Mouse (Mus musculus) mouse trophoblast stem cell (cell line): Measurements from ENCODE around the gene Hes6.

Experiments used
- in situ Hi-C, 2 experiments: fragments of 300-500 bp; cut with MseI, MboI; formaldehyde crosslinking; loops; 2 replicates in 1 of 2; 3 replicates in 1 of 2; pipeline ENCODE4 v1.15.1; 2025

Gene Hes6

GRCm38 (mm10) chr1:91441855-91442254, 28.0 kb upstream of the Hes6 start:
- in situ Hi-C loops, result no loop called here

DNA sequence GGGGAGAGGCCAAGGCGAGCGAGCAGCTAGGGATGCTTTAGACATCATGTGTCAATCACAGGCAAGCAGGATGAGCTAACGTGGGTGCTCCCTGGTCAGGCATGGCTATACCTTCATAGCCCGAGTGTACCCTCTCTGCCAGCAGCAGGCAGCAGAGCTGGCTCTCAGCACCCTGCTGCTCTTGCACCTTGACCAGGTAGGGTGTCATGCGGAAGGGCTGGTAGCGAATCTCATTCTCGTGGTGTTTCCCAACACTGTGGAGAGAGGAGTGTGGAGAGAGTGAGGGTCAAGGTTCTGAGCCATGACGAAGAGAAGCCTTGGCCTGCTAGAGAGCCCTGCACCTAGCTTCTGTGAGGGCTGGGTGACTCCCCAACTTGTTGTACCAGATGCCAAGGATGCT, 25.9 kb upstream of the Hes6 start:
- in situ Hi-C loops, result no loop called here

- in situ Hi-C loops, result no loop called here
These were observed 23.7 kb upstream of the Hes6 start for GRCm38 (mm10) chr1:91437573-91437972.

DNA sequence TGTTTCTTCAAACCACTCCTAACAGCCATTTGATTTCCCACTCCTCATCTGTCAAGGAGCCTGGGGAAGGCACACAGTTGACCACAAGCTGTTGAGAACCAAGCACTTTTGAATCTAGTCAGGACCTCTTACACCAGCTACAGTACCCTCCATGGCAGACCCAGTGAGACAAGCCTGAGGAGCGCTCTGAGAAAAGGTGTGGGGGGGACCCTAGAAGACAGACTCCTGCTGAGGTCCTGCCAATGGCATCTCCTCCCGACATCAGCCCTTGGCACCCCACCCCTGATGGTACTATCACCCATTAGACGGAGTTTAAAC, 23.2 kb upstream of the Hes6 start:
- in situ Hi-C loops, result no loop called here

DNA sequence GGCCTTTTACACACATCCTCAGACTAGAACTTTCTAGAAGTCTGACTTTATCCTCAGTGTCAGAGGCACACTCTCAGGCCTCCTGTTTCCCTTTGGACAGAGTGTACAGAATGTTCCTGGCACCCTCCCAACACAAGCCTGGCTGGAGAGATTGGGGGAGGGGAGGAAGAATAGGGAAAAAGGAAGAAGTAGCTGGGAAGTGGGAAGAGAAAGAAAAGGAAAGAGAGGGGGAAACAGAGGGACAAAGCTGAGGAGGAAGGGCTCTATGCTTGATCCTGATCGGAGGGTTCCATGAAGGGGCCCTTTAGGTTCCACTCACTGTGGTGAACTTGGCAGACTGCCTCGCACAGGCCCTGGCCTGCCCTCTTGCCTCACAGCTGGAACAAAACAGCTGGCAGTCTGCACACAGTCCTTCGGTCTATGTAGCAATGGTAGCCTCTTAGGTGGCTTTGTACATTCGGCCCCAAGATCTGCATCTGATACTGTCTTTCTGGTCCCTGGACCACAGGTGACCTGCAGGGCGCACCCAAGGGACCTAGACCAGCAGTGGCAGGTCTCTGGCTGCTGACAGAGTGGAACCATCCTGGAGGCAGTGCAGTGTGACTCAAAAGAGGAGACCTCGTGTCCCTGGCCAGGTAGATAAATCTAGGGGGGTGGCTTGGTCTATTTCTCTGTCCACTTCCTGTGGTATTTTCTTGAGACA, 22.7 kb upstream of the Hes6 start:
- in situ Hi-C loops, result no loop called here

- in situ Hi-C loops, result no loop called here
These were observed 21.8 kb upstream of the Hes6 start for GRCm38 (mm10) chr1:91435606-91436130.

DNA sequence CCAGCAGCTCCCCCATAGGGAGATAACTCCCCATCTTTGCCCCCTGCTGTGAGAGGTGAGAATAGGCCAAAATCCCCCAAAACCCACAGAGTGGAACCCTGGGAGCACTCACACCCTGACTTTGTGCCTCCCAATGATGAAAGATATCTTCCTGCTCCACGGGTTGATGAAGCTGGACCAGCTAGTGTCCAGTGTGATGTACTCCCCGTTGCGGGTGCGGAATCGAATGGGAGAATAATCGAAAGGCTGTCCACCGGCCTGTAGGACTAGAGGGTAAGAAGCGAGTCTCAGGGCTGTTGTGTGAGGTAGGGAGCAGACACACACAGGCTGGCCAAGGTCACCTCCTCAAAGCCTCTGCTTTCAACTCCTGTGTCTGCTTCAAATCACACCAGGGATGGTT, 21.1 kb upstream of the Hes6 start:
- in situ Hi-C loops, result no loop called here

- in situ Hi-C loops, result no loop called here
These were observed 16.9 kb upstream of the Hes6 start for GRCm38 (mm10) chr1:91430761-91431160.

- in situ Hi-C loops, result loop anchor here in 1 of 2 experiments (5.0 kb wide), 1 partner anchor 58 kb away; no protein-coding TSS in a partner anchor
These were observed 15.4 kb upstream of the Hes6 start for GRCm38 (mm10) chr1:91429212-91429611.

DNA sequence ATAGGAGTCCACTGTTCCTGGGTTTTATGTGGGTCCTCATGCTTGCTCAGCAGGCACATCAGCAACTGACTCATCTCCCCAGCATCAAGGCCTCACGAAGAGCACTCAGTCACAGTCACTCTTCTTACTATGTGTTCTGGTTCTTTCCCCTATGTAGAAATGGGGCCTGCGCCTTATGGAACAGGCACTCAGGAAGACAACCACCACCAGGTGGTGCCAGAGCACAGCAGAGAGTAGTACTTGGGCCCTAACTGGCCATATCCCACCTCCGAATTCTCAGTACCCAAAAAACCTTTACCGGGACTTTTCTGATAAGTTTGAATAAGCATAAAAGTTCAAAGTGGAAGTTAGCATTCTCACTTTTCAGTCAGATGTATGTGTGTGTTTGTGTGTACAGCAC, 14.8 kb upstream of the Hes6 start:
- in situ Hi-C loops, result loop anchor here in 1 of 2 experiments (5.0 kb wide), 1 partner anchor 59 kb away; no protein-coding TSS in a partner anchor

GRCm38 (mm10) chr1:91426397-91426796, 12.6 kb upstream of the Hes6 start:
- in situ Hi-C loops, result loop anchor here in 1 of 2 experiments (5.0 kb wide), 1 partner anchor 61 kb away; no protein-coding TSS in a partner anchor

- in situ Hi-C loops, result no loop called here
These were observed 6.8 kb upstream of the Hes6 start for GRCm38 (mm10) chr1:91420601-91421065.

- in situ Hi-C loops, result no loop called here
These were observed 6.2 kb upstream of the Hes6 start for GRCm38 (mm10) chr1:91419862-91420600.

DNA sequence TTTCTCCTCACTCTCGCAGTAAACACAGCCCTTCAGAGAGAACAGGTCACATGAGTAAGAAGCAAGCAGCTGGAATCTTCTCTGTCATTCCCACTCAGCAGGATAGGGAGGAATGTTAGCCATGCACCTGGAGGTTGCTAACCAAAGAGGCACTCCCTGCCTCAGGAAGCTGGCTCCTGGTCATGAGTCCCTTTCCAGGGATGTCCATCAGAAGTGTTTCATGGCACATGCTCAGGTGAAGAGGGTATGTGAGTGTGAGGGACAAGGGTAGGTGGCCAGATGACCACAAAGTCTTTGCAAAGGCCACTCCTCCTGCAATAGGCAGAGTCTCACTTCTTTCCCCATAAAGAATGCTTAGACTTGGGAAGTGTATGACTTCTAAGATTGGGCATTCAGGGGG, 4.2 kb upstream of the Hes6 start:
- in situ Hi-C loops, result no loop called here

- in situ Hi-C loops, result no loop called here
These were observed 1.5 kb upstream of the Hes6 start for GRCm38 (mm10) chr1:91415311-91415710.

DNA sequence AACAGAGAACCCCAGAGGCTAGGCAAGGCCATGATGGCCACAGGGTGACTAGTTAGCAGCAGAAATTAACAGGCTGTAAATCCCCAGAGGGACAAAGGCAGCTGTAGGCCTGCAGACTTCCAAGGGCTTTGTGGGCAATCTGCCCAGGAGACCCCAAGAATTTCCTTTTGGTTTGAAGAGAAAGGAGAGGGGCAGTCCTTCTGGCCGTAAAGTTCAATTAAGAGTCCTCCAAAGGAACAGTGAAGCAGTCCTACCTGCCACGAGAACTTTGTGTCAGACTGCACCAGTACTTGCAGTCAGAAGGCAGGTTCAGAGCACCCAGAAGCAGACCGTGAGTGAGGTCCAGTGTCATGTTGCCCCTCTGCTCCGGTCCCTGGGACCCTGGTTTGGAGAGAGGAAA, 1.1 kb upstream of the Hes6 start:
- in situ Hi-C loops, result no loop called here

GRCm38 (mm10) chr1:91413536-91413897, 321 bp downstream of the Hes6 start:
- in situ Hi-C loops, result no loop called here

DNA sequence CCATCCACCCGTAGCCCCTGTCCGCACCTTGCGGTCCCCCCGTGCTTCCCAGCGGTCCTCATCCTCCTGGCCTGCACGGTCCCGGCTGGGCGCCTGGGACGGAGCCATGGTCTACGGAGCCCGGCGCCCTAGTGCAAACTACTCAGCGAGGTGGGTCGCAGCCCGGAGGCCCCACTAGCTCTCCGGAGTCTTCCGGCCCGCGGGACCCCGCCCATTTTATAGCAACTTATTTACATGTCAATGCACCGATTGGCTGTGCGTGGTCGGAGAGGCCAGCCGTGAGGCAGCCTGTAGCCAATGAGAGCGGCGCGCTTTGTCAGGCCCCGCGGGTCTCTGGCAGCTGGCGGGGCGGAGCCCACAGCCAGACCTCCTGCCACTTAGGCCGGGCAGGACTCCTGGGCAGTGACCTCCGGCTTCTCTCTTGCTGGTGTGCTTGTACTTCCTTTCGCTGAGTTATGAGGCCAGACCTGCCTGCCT, 770 bp downstream of the Hes6 start:
- in situ Hi-C loops, result no loop called here

DNA sequence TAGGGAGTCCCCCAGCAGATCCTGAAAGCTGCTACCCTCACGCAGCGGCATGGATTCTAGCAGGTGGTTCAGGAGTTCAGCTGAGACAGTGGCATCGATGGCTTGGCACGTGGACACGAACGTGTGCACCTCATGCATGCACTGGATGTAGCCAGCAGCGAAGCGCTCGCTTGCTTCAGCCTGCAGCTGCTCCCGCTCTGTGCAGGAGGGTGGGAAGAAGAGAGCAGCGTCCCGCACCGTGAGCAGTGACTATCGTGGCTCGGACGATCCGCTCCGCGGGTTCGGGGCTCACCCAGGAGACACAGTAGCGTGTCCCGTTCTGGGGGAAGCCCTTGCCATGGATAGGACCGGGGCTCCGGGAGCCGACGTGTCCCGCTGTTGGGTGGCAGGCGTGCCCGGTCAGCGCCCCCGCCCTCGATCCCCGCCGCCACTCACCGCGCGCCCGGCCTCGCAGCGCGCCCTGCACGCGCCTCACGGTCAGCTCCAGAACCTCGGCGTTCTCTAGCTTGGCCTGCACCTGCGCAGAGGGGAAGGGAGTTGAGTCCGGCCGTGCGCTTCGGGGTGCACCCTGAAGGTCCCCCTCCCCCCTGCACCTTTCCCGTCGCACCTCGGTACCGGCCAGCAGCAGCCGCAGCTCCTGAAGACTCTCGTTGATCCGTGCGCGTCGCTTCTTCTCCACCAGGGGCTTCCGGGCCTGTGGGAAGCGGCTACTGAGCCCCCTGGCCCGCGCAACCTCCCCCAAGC, 1.4 kb downstream of the Hes6 start:
- in situ Hi-C loops, result no loop called here

GRCm38 (mm10) chr1:91411631-91412285, 2.1 kb downstream of the Hes6 start:
- in situ Hi-C loops, result no loop called here

DNA sequence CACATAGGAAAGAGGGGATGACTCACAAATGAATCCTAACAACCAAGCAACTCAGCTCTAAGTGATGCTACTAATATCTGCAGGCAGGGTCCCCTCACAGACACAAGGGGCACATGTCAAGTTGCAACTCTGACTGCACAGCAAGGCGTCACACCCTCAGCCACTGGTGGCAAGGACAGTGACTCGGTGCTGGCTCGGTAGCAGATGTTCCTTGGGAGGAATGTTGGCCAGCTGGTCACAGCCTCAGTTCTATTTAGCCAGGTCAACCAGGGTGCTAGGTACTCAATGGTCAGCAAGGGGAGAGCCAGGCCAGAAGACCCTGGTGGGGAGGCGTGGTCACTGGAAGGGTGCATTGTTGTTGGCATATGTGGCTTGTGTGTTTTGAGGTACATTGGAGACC, 6.0 kb downstream of the Hes6 start:
- in situ Hi-C loops, result no loop called here
